Mouse (Mus musculus): ENCODE results near the gene Mbnl2.

DNA sequence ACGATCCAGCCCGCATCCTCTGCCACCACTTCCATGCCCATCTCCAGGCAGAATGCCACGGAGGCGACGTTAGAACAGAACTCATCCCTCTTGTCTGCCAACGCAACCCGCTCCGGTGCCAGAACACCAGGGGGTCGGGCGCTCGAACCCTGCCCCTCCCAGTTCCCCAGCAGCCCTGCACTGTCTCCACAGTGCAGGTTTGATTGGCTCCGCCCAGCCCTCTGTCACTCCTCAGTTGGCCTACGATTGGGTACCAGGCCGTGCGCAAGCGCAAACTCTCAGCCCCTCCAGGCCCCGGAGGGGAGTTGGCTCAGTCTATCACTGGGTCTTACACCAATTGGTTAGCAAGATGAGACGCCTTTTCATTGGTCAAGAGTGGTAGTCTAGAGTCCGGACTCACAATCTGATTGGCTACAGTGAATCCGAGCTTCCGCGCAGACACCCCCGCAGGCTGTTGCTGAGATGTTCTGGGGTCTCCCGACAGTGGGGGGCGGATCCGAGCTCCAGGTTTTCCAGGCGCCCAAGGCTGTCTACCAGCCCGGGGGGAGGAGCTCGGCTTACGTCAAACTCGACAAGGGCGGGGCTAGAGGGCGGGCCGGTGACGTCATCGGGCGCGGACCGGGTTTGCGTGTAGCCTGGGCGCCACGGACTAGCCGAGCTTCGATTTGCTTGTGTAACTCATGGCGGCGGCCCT, 202.0 kb downstream of the Mbnl2 start:
- TF ChIP-seq RAD21 (IDR thresholded peaks at IDR 0.05; ENCODE audit: low read depth, low read length) (no peak), POLR2A (IDR thresholded peaks at IDR 0.05; ENCODE audit: control insufficient read depth in 1 of 2, insufficient read depth in 1 of 2, low read depth in 1 of 2, low read length in 2 of 2, poor library complexity in 1 of 2) (peak; percentile 69 to 71), SMC3 (IDR thresholded peaks at IDR 0.05; ENCODE audit: low read depth, low read length) (no peak), CTCF (IDR thresholded peaks at IDR 0.05 in 2 of 3, conservative IDR thresholded peaks at IDR 0.05 in 1 of 3; ENCODE audit: control insufficient read depth in 1 of 3, insufficient read depth in 1 of 3, low read depth in 2 of 3, low read length in 3 of 3, poor library complexity in 1 of 3, severe bottlenecking in 1 of 3) (no peak), SIN3A (IDR thresholded peaks at IDR 0.05; ENCODE audit: low read length) (peak; percentile 90), MAZ (IDR thresholded peaks at IDR 0.05; ENCODE audit: low read depth, low read length) (peak; percentile 99)

Measured in MEL (cell line).